Mouse (Mus musculus) myocyte (in vitro differentiated cells): Measurements from ENCODE around the gene Tha1. TPM values are rescaled to one million over a fixed set of nuclear protein-coding genes. Genes with fewer than 3 reads are reported as not detected.

ENCODE experiments used
- H3K27me3 ChIP-seq: one replicate; pipeline ENCODE4 v1.6.1; 2011; ENCODE audit not compliant: control insufficient read depth, insufficient read depth, insufficient read length
- H3K36me3 ChIP-seq: one replicate; pipeline ENCODE4 v1.6.1; 2011; ENCODE audit not compliant: control insufficient read depth, insufficient read depth
- H3K4me2 ChIP-seq: one replicate; pipeline ENCODE4 v1.6.1; 2011; ENCODE audit warnings: low read depth, control low read depth
- H3K4me3 ChIP-seq: one replicate; pipeline ENCODE4 v1.5.1; 2011; ENCODE audit warnings: mild to moderate bottlenecking, control low read depth, moderate library complexity
- H3K79me2 ChIP-seq: one replicate; pipeline ENCODE4 v1.6.1; 2011; ENCODE audit not compliant: control insufficient read depth, insufficient read depth
- H3ac ChIP-seq: one replicate; pipeline ENCODE4 v1.6.1; 2011; ENCODE audit not compliant: control insufficient read depth, insufficient read length
- CEBPB ChIP-seq: IDR thresholded peaks from 2 replicates; pipeline ENCODE4 v1.6.1; 2011; ENCODE audit warnings: mild to moderate bottlenecking, moderate library complexity; ENCODE audit not compliant: poor library complexity, insufficient read depth, severe bottlenecking
- E2F4 ChIP-seq: IDR thresholded peaks from one replicate; pipeline ENCODE4 v1.6.1; 2011; ENCODE audit warnings: mild to moderate bottlenecking, control low read depth, moderate library complexity; ENCODE audit not compliant: insufficient read depth
- MAX ChIP-seq: IDR thresholded peaks from one replicate; pipeline ENCODE4 v1.6.1; 2011; ENCODE audit warnings: low read depth, mild to moderate bottlenecking, control low read depth
- MYOD1 ChIP-seq, 3 experiments: IDR thresholded peaks; one replicate each; pipeline ENCODE4 v1.6.1; 2011; ENCODE audit warnings: control low read depth in 2 of 3, low read depth in 2 of 3, mild to moderate bottlenecking in 2 of 3, moderate library complexity in 1 of 3; ENCODE audit not compliant: insufficient read length in 2 of 3, control insufficient read depth in 1 of 3
- MYOG ChIP-seq, 3 experiments: IDR thresholded peaks; one replicate each; pipeline ENCODE4 v1.6.1; 2011; ENCODE audit warnings: control low read depth in 2 of 3, low read depth in 2 of 3, mild to moderate bottlenecking in 2 of 3; ENCODE audit not compliant: insufficient read length in 2 of 3, control insufficient read depth in 1 of 3, insufficient read depth in 1 of 3
- POLR2A ChIP-seq: IDR thresholded peaks from one replicate; pipeline ENCODE4 v1.6.1; 2011; ENCODE audit warnings: low read depth, mild to moderate bottlenecking, control low read depth, moderate library complexity; ENCODE audit not compliant: insufficient read length
- POLR2AphosphoS2 ChIP-seq: IDR thresholded peaks from one replicate; pipeline ENCODE4 v1.6.1; 2011; ENCODE audit warnings: low read depth, control low read depth; ENCODE audit not compliant: insufficient read length
- REST ChIP-seq: IDR thresholded peaks from one replicate; pipeline ENCODE4 v1.6.1; 2011; ENCODE audit warnings: mild to moderate bottlenecking, control low read depth, moderate library complexity; ENCODE audit not compliant: insufficient read depth, insufficient read length
- SRF ChIP-seq: IDR thresholded peaks from one replicate; pipeline ENCODE4 v1.6.1; 2011; ENCODE audit warnings: low read depth; ENCODE audit not compliant: control insufficient read depth, insufficient read length
- TCF12 ChIP-seq: IDR thresholded peaks from one replicate; pipeline ENCODE4 v1.6.1; 2011; ENCODE audit warnings: mild to moderate bottlenecking, control low read depth; ENCODE audit not compliant: poor library complexity, insufficient read depth, severe bottlenecking
- TCF3 ChIP-seq: IDR thresholded peaks from one replicate; pipeline ENCODE4 v1.6.1; 2011; ENCODE audit warnings: low read depth, control low read depth; ENCODE audit not compliant: insufficient read length
- USF1 ChIP-seq: IDR thresholded peaks from one replicate; pipeline ENCODE4 v1.6.1; 2011; ENCODE audit warnings: low read depth, mild to moderate bottlenecking, control low read depth, moderate library complexity
- polyA plus RNA-seq: library from polyadenylated mRNA; unstranded; fragments of >200 nt; fragmentation: generic; extraction: Trizol; gene quantifications from one replicate; pipeline ENCODE4 v1.2.1, GENCODE M21; 2012; ENCODE audit warnings: missing spikeins

The Tha1 gene
- polyA plus RNA-seq, 1 experiment: 2.5 TPM

- Histone ChIP-seq H3K4me3 (peak overlapping the region; percentile 45), H3K36me3 (peaks cover 11% of the 10 kb centered on the region), H3K4me2 (peak overlapping the region; percentile 94), H3K79me2 (peaks cover 44% of the 10 kb centered on the region), H3K27me3 (no peaks in the 10 kb centered on the region), H3ac (no peak overlapping the region)
- no peak for TF ChIP-seq POLR2A
- TF ChIP-seq MYOG (IDR thresholded peaks at IDR 0.05; ENCODE audit: control insufficient read depth in 1 of 3, insufficient read depth in 1 of 3, insufficient read length in 2 of 3, low read depth in 2 of 3): no peak
- TF ChIP-seq REST: no peak
- TF ChIP-seq POLR2AphosphoS2: no peak
- TF ChIP-seq MAX: no peak
- TF ChIP-seq SRF: no peak
- TF ChIP-seq USF1: no peak
- TF ChIP-seq MYOD1 (IDR thresholded peaks at IDR 0.05; ENCODE audit: control insufficient read depth in 1 of 3, insufficient read length in 2 of 3, low read depth in 2 of 3): no peak
- TF ChIP-seq TCF12: no peak
- TF ChIP-seq TCF3: no peak
- no peak for TF ChIP-seq CEBPB
- TF ChIP-seq E2F4: no peak
Observed at GRCm38 (mm10) chr11:117823411-117823810, 49.9 kb downstream of the Tha1 start.

DNA sequence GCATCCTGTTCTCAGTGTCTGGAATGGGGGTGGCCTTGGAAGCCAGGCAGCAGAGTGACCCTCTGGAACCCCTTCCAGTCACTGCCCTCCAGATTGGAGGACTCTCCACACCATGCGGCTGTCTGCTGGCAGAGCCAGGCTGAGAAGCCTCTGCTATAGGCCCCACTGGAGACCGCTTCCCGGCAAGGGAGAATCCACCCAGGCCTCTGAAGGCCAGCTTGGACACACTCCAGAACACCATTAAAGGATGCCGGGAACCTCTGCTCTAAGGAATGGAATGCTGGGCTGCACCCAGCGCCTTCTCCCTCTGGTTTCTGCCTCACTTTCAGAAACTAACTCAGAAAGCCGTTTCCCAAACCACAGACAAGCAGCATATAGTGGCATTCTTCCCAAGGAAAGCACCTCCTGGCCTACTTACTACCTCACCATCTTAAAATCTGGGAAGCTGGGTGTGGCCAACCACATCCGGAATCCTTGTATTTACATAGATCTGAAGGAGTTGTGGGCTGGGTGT lies 50.5 kb downstream of the Tha1 start:
- no peaks in the 10 kb centered on the region for H3K27me3 ChIP-seq
- H3K4me2 ChIP-seq: peak overlapping the region; percentile 94
- H3K4me3 ChIP-seq: no peak overlapping the region
- H3K36me3 ChIP-seq: peaks cover 17% of the 10 kb centered on the region
- TF ChIP-seq POLR2A: peak; percentile 29
- TF ChIP-seq SRF: no peak
- TF ChIP-seq TCF12: no peak
- TF ChIP-seq POLR2AphosphoS2: peak; percentile 61
- H3ac ChIP-seq: no peak overlapping the region
- H3K79me2 ChIP-seq: peaks cover 49% of the 10 kb centered on the region

- Histone ChIP-seq H3K4me2 (peak overlapping the region; percentile 94), H3K27me3 (no peaks in the 10 kb centered on the region), H3K36me3 (peaks cover 24% of the 10 kb centered on the region), H3K4me3 (no peak overlapping the region), H3ac (no peak overlapping the region), H3K79me2 (peaks cover 58% of the 10 kb centered on the region)
- TF ChIP-seq POLR2AphosphoS2 (peak; percentile 65), REST (no peak), POLR2A (no peak)
Observed at GRCm38 (mm10) chr11:117821868-117822267, 51.4 kb downstream of the Tha1 start.

- Histone ChIP-seq H3K79me2 (peaks cover 55% of the 10 kb centered on the region), H3K4me2 (no peak overlapping the region), H3ac (no peak overlapping the region), H3K27me3 (no peaks in the 10 kb centered on the region), H3K36me3 (peaks cover 24% of the 10 kb centered on the region), H3K4me3 (no peak overlapping the region)
- TF ChIP-seq TCF3 (no peak), USF1 (no peak), REST (no peak), MYOG (IDR thresholded peaks at IDR 0.05; ENCODE audit: control insufficient read depth in 1 of 3, insufficient read depth in 1 of 3, insufficient read length in 2 of 3, low read depth in 2 of 3) (no peak), E2F4 (no peak), POLR2A (no peak), MAX (no peak), SRF (no peak), TCF12 (no peak), POLR2AphosphoS2 (no peak), CEBPB (no peak), MYOD1 (IDR thresholded peaks at IDR 0.05; ENCODE audit: control insufficient read depth in 1 of 3, insufficient read length in 2 of 3, low read depth in 2 of 3) (no peak)
Observed at GRCm38 (mm10) chr11:117820173-117820572, 53.1 kb downstream of the Tha1 start.

- Histone ChIP-seq H3ac (no peak overlapping the region), H3K36me3 (peaks cover 26% of the 10 kb centered on the region), H3K79me2 (peaks cover 51% of the 10 kb centered on the region), H3K4me2 (no peak overlapping the region), H3K27me3 (no peaks in the 10 kb centered on the region), H3K4me3 (no peak overlapping the region)
- TF ChIP-seq SRF (no peak), TCF3 (no peak), USF1 (peak; percentile 21), POLR2AphosphoS2 (no peak)
Observed at GRCm38 (mm10) chr11:117819095-117819494, 54.2 kb downstream of the Tha1 start.

Other genes starting within 250 kb of the Tha1 start
- gene Tnrc6c, start 219.2 kb downstream of the Tha1 start, polyA plus RNA-seq: 7.4 TPM
- gene Tmc8, start 91.4 kb downstream of the Tha1 start, polyA plus RNA-seq: 0.19 TPM
- gene Tmc6, start 91.3 kb downstream of the Tha1 start, polyA plus RNA-seq: 51.9 TPM
- not detected for gene 6030468B19Rik, start 75.8 kb downstream of the Tha1 start, polyA plus RNA-seq
- gene Gm20708, start 63.8 kb downstream of the Tha1 start, polyA plus RNA-seq: 0.35 TPM
- 109 TPM for gene Syngr2, start 63.8 kb downstream of the Tha1 start, polyA plus RNA-seq
- gene Afmid, start 47.6 kb downstream of the Tha1 start, polyA plus RNA-seq: 6.1 TPM
- gene Tk1, start 47.4 kb downstream of the Tha1 start, polyA plus RNA-seq: 52.8 TPM
- 60.7 TPM for gene Birc5, start 24.2 kb downstream of the Tha1 start, polyA plus RNA-seq
- not detected for gene Tmem235, start 12.7 kb downstream of the Tha1 start, polyA plus RNA-seq
- gene Socs3, start 96.6 kb upstream of the Tha1 start, polyA plus RNA-seq: 27.3 TPM
- gene Pgs1, start 112.8 kb upstream of the Tha1 start, polyA plus RNA-seq: 61.6 TPM